Mouse (Mus musculus) hindbrain, postnatal 0 days (tissue): Measurements from ENCODE around the gene Treml4. TPM values are rescaled to one million over a fixed set of nuclear protein-coding genes. Genes with fewer than 3 reads are reported as not detected.

Experiments used
- ATAC-seq: fragments of 200-750 bp; cut with Nextera tagmentation; 2 replicates; pipeline ENCODE4 v1.8.0; 2017; ENCODE audit warnings: mild to moderate bottlenecking, moderate TSS enrichment, moderate library complexity
- DNase-seq: peaks from one replicate; pipeline ENCODE4 v3.0.0-alpha.2; 2015; ENCODE audit warnings: low spot score
- H3K27ac ChIP-seq: fragments of 300-500 bp; sonication (generic); 2 replicates; pipeline ENCODE4 v1.5.1; 2014; ENCODE audit warnings: mild to moderate bottlenecking
- H3K27me3 ChIP-seq: fragments of 300-500 bp; sonication (generic); 2 replicates; pipeline ENCODE4 v1.6.1; 2014; ENCODE audit warnings: low read length, mixed read lengths; ENCODE audit not compliant: insufficient read depth
- H3K36me3 ChIP-seq: fragments of 300-500 bp; sonication (generic); 2 replicates; pipeline ENCODE4 v1.6.1; 2014; ENCODE audit warnings: low read length, mixed read lengths; ENCODE audit not compliant: insufficient read depth
- H3K4me1 ChIP-seq: fragments of 300-500 bp; sonication (generic); 2 replicates; pipeline ENCODE4 v1.6.1; 2014; ENCODE audit warnings: antibody characterized with exemption, low read length, mixed read lengths; ENCODE audit not compliant: insufficient read depth
- H3K4me2 ChIP-seq: fragments of 300-500 bp; sonication (generic); 2 replicates; pipeline ENCODE4 v1.6.1; 2014; ENCODE audit warnings: low read depth, mild to moderate bottlenecking, low read length, moderate library complexity, mixed read lengths
- H3K4me3 ChIP-seq: fragments of 300-500 bp; sonication (generic); 2 replicates; pipeline ENCODE4 v1.5.1; 2014; ENCODE audit warnings: low read length
- H3K9ac ChIP-seq: fragments of 300-500 bp; sonication (generic); replicated peaks from 2 replicates; pipeline ENCODE4 v1.6.1; 2014; ENCODE audit warnings: mild to moderate bottlenecking, low read length, moderate library complexity, mixed read lengths
- H3K9me3 ChIP-seq: fragments of 300-500 bp; sonication (generic); 2 replicates; pipeline ENCODE4 v1.6.1; 2016; ENCODE audit warnings: low read length, mixed read lengths
- CTCF ChIP-seq: IDR thresholded peaks from 2 replicates; pipeline ENCODE4 v1.5.1; 2016; ENCODE audit warnings: antibody characterized with exemption, control low read depth, low read depth
- WGBS: fragments of 180-500 bp; shearing (Covaris S2); extraction: QIAGEN DNeasy Blood & Tissue Kit; methylation state at CpG from one replicate; pipeline ENCODE4 v1.1.7; 2014; 5-methylcytosine and 5-hydroxymethylcytosine counted together
- polyA plus RNA-seq: library from polyadenylated mRNA; unstranded; fragments of >200 nt; fragmentation: Nextera tagmentation; extraction: Ambion mirVana; gene quantifications from 2 replicates; pipeline ENCODE4 v1.2.1, GENCODE M21; 2015
- total RNA-seq: library from RNA; depleted of rRNA; stranded (reverse); fragments of >200 nt; gene quantifications from 2 replicates; pipeline ENCODE4 v1.2.3, GENCODE M21; 2014; rRNA removed

Treml4 gene
- total RNA-seq (not detected in 2 replicates), polyA plus RNA-seq (0.19 and 0.66 TPM in 2 replicates)

- H3K4me3 ChIP-seq, result no peak within 1 kb of the TSS
- no peak for ATAC-seq
- no peak within 1 kb of the TSS for H3K4me2 ChIP-seq
- no peak within 1 kb of the TSS for H3K27ac ChIP-seq
- H3K9ac ChIP-seq, result no peak within 1 kb of the TSS
- H3K9me3 ChIP-seq, result peaks cover 8% of the 10 kb centered on the region; the same call in 1 of the 2 replicates
- H3K27me3 ChIP-seq, result no peaks in the 10 kb centered on the region
- no peak for TF ChIP-seq CTCF
- H3K36me3 ChIP-seq, result no peaks in the 10 kb centered on the region
- H3K4me1 ChIP-seq, result no peaks in the 10 kb centered on the region
- DNase-seq, result no peak
- WGBS, result 86% methylated on average over 3 of the region's 3 CpGs
Measured at GRCm38 (mm10) chr17:48263741-48264362, at the start of gene Treml4. Gene Treml4, plus strand, starts transcription at chr17:48264295.

GRCm38 (mm10) chr17:48215429-48215828 lies 48.7 kb upstream of the Treml4 start:
- H3K27ac ChIP-seq, result no peak overlapping the region
- H3K9ac ChIP-seq, result no peak overlapping the region
- ATAC-seq (no peak), DNase-seq (no peak)
- H3K4me3 ChIP-seq, result no peak overlapping the region
- no peaks in the 10 kb centered on the region for H3K36me3 ChIP-seq
- H3K4me2 ChIP-seq, result no peak overlapping the region
- H3K27me3 ChIP-seq, result no peaks in the 10 kb centered on the region
- no peaks in the 10 kb centered on the region for H3K9me3 ChIP-seq
- no peaks in the 10 kb centered on the region for H3K4me1 ChIP-seq
- WGBS, result 98% methylated on average over 1 of the region's 1 CpGs
- no peak for TF ChIP-seq CTCF

DNA sequence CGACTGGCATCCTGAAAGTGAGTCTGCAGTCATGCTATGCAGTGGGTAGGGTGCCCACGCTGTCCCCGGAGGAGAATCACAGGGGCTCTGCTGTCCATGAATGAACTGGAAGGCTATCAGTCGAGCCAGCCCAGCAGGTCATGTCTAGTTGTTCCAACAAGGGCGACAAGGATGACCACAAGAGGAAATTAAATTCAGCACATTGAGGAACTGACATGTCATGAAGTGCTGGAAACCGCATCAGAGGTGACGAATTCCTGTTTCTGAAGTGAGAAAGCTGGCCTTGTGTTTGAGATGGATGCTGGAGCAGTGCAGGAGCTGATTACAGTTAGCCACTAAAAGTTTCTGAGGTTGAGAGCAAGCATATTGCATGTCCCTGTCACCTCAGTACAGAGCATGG lies 33.4 kb upstream of the Treml4 start:
- no peak overlapping the region for H3K4me3 ChIP-seq
- H3K9me3 ChIP-seq, result no peaks in the 10 kb centered on the region
- 86% methylated on average over 7 of the region's 7 CpGs for WGBS
- H3K27ac ChIP-seq, result no peak overlapping the region
- no peak for ATAC-seq
- no peak for TF ChIP-seq CTCF
- no peak overlapping the region for H3K4me2 ChIP-seq
- H3K4me1 ChIP-seq, result no peaks in the 10 kb centered on the region
- H3K36me3 ChIP-seq, result no peaks in the 10 kb centered on the region
- H3K9ac ChIP-seq, result no peak overlapping the region
- no peak for DNase-seq
- no peaks in the 10 kb centered on the region for H3K27me3 ChIP-seq

DNA sequence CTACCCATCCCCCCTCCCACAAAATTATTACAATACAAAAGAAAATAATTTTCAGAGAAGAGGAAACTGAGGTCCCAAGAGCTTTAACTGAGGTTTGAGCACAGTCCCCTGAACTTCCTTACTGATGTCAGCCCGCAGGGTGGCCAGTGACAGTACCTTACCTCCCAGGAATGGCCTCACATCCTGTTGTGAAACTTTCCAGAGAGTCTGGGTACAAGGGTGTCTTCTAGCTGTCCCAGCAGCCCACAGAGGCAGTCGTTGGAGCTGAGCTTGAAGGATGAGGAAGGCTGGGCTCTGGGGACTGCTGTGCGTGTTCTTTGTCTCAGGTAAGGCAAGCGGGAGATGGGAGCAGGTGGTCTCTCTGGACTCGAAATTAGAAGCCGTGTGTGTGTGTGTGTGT lies 31.6 kb upstream of the Treml4 start, which contains the start of gene Trem1:
TSS of gene Trem1 (plus strand) at position 251 of the 400 bp plus-strand sequence.
- H3K9me3 ChIP-seq, result no peaks in the 10 kb centered on the region
- H3K36me3 ChIP-seq, result no peaks in the 10 kb centered on the region
- DNase-seq (no peak), ATAC-seq (no peak)
- no peaks in the 10 kb centered on the region for H3K27me3 ChIP-seq
- no peak within 1 kb of the TSS for H3K4me2 ChIP-seq
- no peak within 1 kb of the TSS for H3K4me3 ChIP-seq
- no peaks in the 10 kb centered on the region for H3K4me1 ChIP-seq
- 74% methylated on average over 6 of the region's 6 CpGs for WGBS
- H3K9ac ChIP-seq, result no peak within 1 kb of the TSS
- H3K27ac ChIP-seq, result no peak within 1 kb of the TSS
- TF ChIP-seq CTCF, result no peak

DNA sequence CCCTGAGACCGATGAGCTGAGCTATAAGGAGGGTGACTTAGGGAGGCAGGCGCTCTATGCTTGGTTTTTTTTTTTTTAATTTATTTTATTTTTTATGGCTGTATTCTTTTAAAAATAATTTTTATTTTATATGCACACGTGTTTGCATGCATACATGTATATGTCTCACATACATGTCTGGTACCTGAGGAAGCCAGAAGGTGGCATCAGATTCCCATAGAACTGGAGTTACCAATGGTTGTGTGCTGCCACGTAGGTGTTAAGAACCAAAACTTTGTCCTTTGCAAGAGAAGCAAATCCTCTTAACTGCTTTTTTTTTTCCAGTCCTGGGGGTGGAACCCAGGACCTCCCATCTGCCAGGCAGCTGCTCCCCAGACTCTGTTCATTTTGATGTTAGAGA lies 30.3 kb upstream of the Treml4 start:
- H3K9me3 ChIP-seq, result no peaks in the 10 kb centered on the region
- H3K4me2 ChIP-seq, result no peak overlapping the region
- no peaks in the 10 kb centered on the region for H3K36me3 ChIP-seq
- no peak overlapping the region for H3K27ac ChIP-seq
- no peak for DNase-seq
- TF ChIP-seq CTCF, result no peak
- no peaks in the 10 kb centered on the region for H3K27me3 ChIP-seq
- H3K4me1 ChIP-seq, result no peaks in the 10 kb centered on the region
- H3K4me3 ChIP-seq, result no peak overlapping the region
- no peak for ATAC-seq
- no peak overlapping the region for H3K9ac ChIP-seq
- 92% methylated on average over 4 of the region's 4 CpGs for WGBS

DNA sequence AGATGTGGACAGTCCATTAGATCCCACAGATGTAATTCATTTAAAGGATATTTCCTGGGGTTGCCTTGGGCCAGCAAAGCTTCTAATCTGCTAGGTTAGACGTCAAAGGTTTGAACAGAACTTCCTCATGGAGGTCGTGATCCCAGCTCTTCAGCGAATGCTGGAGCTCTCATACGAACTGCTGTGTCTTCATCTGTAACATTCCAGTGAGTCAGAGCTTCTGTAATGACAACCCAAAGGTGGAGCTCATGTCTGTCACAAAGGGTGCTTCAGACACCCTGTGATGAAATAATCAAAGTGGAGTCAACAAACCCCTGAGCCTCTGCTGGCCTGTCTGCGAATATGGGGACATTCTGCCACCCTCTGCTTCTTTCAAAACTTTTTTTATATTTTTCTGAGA lies 29.5 kb upstream of the Treml4 start:
- 75% methylated on average over 5 of the region's 5 CpGs for WGBS
- Histone ChIP-seq H3K36me3 (no peaks in the 10 kb centered on the region), H3K9ac (no peak overlapping the region), H3K9me3 (no peaks in the 10 kb centered on the region), H3K4me2 (no peak overlapping the region), H3K4me3 (no peak overlapping the region), H3K27me3 (no peaks in the 10 kb centered on the region), H3K4me1 (no peaks in the 10 kb centered on the region), H3K27ac (no peak overlapping the region)
- no peak for DNase-seq
- ATAC-seq, result no peak
- TF ChIP-seq CTCF, result no peak

- ATAC-seq, result no peak
Measured at GRCm38 (mm10) chr17:48235773-48236370, 28.2 kb upstream of the Treml4 start.

More at GRCm38 (mm10) chr17:48235773-48236370, 28.2 kb upstream of the Treml4 start:
- Histone ChIP-seq H3K4me1 (no peaks in the 10 kb centered on the region), H3K9me3 (no peaks in the 10 kb centered on the region), H3K36me3 (no peaks in the 10 kb centered on the region), H3K4me2 (no peak overlapping the region), H3K9ac (no peak overlapping the region), H3K27me3 (no peaks in the 10 kb centered on the region), H3K4me3 (no peak overlapping the region), H3K27ac (no peak overlapping the region)
- DNase-seq, result no peak
- TF ChIP-seq CTCF, result no peak
- 62% methylated on average over 4 of the region's 4 CpGs for WGBS
